Mouse (Mus musculus): ENCODE data around the gene Trove2.
A peak's percentile ranks its signal among the peaks of the same experiment; 100 is the strongest.

Gene Trove2

DNA sequence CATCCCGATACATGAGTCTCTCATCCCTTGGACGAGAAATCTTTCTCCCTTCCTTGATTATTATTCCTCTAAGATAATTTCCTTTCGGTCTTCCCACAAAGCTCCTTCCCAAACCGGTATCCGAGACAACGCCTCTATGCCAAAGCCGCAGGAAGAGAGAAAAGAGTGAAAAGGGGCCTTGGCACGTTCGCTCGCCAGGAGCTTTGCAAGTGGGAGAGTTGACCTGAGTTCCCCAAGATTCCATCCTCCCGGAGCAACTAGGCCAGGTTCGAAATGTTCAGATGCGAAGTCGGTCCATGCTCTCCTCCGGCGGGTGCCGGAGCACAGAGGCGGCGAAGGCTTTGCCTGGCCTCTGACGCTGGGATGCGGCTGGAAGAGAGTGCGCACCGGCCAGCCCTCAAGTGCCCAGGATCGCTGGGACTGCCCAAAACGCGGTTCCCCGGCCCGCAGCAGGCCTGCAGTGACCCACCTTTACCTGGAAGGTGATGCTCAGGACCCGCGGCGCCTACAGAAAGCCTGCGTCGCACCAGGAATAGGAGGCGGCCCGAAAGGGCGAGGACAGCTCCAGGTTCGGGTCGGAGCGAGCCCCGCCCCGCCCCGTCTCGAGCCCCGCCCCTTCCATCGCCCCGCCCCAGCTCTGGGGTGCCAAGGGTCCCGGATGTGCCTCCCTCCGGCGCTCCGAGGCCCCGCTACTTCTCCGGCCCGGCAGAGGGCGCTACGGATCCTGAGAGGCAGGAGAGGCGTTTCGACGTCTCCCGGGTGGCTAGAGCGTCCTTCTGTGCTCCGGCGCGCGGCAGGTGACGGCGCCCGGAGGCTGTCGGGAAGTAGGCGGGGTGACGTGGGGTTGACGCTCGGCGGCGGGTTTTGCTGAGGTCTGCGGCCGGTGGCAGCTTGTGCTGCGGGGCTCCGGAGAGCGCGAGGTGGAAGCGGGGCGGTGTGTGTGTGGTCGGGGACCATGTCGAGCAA lies at the start of gene Trove2, which contains the start of gene Uchl5:
Gene Trove2, minus strand, starts transcription at position 623 of the 966 bp plus-strand sequence.
Gene Uchl5, plus strand, starts transcription at position 827 of the 966 bp plus-strand sequence.
- peak; percentile 100 for DNase-seq

DNA sequence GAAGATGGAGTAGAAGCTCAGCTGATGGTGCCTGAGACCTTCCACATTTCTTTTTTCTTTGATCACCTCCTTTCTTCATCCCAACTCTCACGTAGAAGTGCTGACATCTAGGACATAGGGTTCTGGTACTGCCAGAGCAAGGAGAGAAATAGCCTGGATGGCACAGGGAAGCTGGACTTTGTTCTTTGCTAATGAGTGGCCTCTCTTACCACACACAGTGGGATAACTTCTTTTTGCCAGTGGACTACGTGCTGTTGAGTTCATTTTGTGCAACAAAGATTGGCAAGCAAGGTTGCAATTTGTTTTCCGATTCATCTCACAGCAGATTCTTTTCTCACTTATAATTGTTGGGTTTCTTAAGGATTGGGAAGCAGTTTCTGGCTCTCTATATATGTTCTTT lies 45.8 kb upstream of the Trove2 start:
- no peak for DNase-seq

DNA sequence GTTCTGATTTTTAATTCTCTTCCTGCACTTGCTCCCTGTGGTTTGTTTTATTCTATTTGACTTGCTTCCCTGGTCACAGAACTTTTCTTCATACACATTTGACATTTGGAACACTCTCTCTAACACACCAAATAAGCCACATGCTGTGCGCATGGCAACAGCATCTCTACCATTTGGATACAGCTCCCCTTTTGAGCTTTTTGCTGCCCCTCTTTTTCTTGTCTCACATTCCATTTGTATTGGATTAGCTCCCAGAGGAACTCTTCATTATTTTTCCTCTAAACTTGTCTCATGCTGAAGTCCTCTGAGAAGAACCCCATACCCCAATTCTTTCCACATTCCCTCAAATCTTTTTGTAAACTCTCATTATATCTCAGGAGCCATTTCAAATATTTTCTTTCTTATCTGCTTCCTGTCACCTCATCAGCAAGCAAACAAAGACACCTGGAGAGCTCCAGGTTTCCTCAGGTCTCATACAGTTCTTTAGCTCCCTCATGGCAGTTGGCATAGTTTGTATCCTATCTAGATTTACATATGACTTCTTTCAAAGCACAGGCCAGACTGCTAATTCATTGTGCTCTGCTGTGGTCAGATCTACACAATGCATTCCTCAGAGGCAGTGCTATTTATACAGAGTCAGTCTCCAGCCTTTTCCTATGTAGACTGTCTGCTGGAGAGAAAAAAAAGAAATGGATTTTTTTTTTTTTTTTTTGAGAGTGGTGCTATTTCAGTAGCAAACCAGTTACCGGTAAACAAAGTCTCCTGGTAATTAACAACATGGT lies 43.4 kb upstream of the Trove2 start:
- no peak for DNase-seq

DNA sequence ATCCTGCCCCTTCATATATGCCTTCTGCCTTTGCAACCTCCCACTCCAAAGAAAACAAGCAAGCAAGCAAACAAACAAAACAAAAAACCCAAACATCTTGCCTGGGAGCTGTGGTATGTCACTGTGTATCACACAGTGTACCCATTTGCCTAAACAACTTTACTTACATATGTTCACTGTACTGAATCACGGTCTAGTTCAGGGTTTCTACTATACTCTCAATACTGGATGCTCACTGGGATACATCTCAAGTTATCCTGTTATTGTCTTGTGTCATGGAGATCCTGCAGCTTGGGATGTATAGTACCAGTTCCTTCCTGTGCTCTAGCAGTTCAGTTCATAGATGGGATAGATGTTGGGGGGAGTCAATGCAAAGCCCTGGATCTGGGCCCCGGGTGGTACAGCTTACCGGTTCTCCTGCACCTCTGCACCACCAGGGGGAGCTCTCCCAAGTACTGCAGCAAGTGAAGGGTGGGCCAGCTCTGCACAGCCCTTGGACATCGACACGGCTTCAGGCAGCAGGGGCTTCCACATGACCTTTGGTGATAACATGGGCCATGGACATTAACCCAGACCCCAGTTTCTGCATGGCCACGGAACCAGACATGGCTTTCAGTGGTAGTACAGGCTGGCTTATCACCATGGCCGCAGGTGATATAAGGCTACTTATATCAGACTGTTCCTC lies 37.0 kb upstream of the Trove2 start:
- peak; percentile 96 for DNase-seq

DNA sequence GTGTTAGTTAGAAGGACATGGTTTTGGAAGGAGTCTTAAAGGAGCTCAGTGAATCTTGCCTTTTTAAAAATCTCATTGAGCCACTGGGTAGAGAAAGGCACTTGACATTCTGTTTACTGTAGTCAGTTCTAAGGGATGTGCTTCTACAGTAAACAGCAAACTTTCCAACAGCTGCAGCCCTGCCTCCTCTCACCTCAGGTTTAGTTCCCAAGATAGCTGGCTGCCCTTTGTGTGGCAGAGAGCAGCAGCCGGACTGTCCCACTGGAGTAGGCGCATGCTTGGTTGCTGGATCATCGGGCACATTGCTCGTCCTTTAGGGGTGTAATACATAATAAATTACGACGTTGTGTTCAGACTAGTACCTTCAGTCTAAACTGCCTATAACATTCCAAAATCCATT lies 32.2 kb upstream of the Trove2 start:
- DNase-seq, result no peak

DNA sequence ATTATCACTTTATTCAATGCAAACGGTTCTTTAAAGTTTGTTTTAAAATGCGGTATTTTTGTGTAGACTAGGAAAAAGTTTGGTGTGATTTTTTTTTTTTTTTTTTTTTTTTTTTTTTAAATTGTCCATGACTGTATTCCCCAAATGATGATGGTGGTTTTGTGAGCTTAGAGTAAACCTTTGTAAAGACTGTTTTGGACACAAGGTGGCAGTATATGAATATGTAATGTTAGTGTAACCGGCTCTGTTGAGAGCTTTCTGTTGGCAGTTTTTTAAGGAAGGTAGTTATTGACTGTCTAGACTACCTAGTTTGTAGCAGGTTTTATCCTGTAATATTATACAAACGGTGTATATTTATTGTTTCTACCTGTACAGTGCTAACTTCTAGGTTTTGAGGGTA lies 26.7 kb upstream of the Trove2 start:
- no peak for DNase-seq

DNA sequence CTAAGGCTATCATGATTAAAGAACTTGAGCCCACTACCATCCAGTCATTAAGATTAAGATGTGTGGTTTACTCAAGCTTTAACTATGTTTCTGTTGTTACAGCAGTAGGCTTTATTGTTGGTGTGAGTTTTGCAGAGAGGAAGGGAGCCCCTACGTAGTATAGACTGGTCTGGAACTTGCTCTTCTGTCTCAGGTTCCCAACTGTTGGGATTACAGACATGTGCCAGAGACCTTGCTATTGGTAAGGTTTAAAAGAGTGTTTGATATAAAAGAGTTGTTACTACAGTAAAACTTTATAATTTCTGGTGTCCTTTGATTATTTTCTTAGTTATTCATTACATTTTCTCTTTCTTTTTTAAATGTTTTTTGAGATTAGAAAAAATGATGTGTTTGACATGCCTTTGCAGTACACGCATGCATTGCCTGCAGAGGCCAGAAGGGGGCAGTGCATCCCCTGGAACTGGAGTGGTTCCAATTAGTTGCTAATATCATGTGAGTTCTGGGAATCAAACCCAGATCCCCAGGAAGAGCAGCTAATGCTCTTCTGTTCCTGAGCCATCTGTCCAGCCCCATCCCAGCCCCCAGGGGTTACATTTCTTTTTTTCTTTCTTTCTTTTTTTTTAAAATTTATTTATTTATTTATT lies 11.8 kb upstream of the Trove2 start:
- DNase-seq, result peak; percentile 83

DNA sequence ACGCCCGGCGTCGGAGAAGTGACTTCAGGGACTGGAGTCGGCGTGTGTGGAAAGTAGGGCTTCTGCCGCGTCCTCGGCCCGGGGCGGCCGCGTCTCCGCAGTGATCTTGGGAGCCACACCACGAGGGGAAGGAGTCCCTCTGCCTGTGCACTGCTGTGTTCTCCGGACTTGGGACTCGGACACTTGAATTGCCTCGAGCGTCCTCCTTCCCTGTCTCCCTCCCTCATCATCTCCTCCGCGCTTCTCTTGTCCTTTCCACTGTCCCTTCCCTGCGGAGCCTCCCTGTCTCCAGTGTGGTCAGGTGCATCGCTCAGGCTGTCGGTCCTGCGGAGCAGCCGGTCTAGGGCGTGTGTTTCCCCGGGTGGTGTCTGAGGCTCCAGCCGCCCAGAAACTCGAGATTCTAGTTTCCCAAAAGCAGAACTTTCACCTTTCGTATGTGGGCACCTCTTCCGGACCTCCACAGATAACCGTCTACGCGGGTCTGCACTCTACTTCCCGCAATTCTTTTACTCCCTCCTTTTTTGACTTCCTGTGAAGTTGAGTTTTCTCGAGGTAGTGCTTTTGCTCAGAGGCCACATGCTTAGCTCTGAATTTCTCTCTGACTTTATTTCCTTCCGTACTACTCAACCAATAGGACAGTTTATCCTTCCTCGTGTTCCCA lies 820 bp upstream of the Trove2 start:
- no peak for DNase-seq

DNA sequence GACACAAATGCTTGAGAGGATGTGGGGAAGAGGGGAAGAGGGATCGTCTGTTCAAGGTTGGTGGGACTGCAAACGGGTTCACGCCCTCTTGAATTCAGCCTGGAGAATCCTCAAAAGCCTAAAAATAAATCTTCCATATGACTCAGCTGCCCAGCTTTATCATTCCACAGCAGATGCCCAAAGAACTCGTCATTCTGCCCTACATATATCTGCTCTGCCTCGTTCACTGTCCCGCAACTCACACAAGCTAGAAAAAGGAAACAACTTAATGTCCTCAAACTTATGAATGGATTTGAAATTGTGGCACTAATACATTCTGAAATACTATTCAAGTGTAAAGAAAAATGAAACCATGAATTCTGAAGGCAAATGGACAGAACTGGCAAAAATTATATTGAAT lies 3.0 kb downstream of the Trove2 start:
- DNase-seq, result no peak

DNA sequence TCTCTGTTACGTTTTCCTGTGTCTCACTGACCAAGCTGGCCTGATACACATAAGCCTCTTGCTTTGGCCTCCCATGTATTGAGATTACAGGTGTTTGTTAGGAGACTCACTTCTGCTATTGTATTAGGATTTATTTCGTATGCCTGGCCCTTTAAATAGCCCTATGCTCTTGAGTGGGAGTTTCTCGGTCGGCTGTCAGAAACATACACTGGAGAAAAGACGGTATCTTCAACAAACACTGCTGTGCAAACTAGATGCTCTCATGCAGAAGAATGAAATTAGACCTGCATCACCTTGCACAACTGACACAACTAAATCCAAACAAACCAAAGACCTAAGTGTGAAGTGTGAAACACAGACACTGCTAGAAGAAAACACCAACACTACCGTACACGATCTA lies 3.8 kb downstream of the Trove2 start:
- no peak for DNase-seq

DNA sequence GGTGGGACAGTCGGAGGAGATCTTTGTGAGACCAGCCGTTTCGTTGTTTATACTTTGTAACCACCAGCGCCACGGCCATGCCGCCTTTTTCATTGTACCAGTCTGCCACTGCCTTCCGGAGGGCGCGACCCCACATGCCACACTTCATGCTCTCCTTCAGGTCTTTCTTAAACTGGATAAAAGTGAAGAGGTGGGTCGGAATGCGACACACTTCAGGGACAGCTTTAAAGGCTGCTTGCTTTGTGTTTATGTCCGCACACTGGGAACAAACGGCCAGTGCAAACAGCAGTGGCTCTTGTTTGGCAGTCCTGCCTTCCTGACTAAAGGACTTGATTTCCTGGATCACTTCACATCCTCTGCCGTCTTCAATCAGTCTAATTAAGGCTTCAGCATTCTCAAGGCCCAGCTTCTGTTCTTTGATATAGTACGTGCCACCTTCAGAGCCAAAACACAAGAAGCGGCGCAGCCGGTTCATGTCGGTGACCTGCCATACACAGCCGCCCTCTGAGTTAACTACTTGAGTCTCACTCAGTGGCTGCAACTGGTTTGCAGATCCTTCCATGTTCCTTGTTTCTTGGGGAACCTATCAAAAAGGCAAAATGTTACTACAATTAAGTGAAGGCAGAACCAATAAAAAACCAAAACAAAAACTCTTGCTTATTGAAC lies 6.3 kb downstream of the Trove2 start:
- DNase-seq, result no peak

DNA sequence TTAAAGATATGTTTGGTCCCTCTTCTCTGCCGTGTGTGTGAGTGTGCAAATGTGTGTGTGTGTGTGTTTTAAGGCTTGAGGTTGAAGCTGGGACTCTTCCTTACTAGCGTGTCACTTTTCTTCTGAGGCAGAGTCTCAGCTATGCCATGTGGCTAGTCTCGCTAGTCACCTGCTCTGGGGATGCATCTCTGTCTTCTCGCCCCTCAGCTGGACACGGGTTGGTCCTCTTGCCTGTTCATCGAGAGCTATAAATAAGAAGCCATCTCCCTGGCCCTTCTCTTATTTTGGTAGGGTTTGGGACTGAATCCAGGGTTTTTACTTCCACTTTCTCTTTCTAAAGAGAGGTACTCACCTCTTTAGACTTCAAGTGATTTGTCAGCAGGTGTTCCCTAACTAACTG lies 10.6 kb downstream of the Trove2 start:
- peak; percentile 78 for DNase-seq

DNA sequence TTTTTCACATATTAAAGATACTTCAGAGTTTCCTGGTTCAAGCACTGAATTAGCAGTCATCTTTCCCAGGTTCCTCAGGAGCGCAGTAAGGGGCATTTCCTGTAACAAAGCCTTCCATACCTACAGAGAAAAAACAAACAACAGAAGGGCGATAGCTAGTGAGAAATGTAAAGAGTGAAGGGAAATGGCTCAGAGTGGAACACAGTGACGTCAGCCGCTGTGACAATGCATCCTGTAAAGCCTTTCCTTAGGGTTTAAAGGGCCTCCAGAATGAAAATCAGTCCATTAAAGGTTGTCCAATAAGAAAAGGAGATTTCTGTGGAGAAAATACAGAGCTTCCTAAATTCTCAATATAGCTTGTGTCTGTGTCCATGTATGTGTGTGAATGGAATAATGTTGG lies 11.1 kb downstream of the Trove2 start:
- DNase-seq, result no peak

DNA sequence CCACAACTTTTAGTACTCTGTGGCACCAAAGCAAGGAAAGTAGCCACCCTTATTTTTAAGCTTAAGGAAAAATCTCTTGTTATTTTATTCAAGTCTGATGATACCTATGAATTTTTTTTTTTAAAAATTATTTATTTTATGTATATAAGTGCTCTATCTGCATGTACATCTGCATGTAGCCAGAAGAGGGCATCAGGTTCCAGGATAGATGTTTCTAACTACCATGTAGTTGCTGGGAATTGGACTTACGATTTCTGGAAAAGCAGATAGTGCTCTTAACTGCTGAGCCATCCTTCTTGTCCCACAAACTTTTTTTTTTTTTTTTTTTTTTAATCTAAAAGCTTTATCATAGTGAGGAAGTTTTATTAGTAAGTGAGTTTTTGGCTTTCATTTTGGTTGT lies 12.4 kb downstream of the Trove2 start:
- no peak for DNase-seq

DNA sequence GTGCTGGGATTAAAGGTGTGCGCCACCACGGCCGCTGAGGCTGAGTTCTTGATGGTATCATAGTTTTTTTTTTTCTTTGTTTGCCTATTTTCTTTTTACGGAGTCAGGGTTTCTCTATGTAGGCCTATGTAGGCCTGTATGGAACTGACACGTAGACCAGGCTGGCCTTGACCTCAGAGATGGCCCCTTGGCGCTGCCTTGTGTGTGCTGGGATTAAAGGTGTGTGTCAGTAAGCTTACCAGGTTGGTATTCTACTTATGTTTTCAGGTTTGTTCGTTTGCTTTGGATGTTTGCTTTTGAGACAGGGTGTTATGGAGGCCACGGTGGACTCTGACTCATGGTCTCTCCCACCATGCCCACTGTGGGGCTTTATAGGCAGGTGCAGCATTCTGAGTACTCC lies 14.7 kb downstream of the Trove2 start:
- DNase-seq, result peak; percentile 61

DNA sequence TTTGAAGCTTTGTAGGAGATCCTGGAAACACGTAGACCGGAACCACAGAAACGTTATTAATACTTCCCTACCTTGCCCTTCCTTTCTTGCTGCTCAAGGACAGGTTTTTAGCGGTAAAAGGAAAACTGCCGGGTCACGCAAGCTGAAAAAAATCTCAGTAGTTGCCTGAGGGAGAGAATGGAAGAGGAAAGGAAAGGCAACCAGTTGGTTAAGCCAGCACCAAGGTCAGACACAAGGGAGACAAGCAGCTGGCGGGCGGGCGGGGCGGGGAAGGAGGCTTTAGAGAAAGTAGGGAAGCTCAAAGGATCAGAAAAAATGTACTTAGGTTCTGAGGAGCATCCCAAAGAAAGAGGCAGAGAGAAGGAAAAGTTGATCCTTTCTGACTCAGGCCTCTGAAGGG lies 31.0 kb downstream of the Trove2 start:
- DNase-seq, result no peak

DNA sequence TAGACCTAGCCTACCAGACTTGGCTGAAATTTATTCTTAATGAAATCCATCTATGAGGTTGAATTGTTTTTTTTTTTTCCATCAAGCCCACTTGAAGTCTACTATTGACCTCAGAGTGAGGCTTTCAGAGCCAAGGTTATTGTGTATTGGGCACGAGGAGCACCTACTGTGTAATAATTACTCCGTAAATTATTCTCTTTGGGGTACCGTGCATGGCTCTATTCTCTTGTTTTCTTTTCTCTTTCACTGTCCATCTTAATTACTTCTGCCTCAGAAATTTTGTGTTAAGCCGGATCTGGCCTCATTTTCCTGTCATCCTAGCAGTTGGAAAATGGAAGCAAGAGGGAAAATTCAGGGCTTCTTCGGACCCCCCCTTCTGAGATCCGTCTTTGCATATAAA lies 34.7 kb downstream of the Trove2 start:
- no peak for DNase-seq

DNA sequence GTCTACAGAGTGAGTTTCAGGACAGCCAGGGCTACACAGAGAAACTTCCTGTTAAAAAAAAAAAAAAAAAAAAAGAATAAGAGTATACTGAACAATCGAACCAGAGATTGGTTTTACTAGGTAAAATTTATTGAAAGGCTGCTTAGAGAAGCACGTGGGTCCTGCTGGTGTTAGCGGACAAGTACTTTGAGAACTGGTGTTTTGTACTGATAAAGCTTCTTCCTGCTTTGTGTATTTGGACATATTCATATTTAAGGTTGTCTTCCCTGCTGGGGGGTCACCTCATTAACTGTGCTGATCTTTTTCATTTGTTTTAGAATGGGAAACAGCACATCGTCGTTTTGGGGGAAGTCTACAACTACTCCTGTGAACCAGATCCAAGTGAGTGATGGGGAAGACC lies 35.5 kb downstream of the Trove2 start:
- no peak for DNase-seq

DNA sequence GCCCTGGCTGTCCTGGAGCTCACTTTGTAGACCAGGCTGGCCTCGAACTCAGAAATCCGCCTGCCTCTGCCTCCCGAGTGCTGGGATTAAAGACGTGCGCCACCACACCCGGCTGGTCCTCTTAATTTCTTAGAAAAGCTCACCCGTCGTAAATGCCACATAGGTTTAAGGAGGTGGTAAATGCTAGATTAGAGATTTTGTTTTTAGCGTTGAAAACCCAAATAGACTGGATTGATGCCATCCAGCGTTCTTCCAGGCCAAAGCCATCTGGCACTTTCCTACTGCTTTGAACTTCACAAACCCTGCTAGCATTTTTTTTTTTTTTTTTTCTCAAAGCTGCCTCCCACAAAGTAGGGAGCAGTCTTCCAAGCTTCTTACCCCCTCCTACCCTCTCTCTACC lies 36.3 kb downstream of the Trove2 start:
- peak; percentile 61 for DNase-seq

DNA sequence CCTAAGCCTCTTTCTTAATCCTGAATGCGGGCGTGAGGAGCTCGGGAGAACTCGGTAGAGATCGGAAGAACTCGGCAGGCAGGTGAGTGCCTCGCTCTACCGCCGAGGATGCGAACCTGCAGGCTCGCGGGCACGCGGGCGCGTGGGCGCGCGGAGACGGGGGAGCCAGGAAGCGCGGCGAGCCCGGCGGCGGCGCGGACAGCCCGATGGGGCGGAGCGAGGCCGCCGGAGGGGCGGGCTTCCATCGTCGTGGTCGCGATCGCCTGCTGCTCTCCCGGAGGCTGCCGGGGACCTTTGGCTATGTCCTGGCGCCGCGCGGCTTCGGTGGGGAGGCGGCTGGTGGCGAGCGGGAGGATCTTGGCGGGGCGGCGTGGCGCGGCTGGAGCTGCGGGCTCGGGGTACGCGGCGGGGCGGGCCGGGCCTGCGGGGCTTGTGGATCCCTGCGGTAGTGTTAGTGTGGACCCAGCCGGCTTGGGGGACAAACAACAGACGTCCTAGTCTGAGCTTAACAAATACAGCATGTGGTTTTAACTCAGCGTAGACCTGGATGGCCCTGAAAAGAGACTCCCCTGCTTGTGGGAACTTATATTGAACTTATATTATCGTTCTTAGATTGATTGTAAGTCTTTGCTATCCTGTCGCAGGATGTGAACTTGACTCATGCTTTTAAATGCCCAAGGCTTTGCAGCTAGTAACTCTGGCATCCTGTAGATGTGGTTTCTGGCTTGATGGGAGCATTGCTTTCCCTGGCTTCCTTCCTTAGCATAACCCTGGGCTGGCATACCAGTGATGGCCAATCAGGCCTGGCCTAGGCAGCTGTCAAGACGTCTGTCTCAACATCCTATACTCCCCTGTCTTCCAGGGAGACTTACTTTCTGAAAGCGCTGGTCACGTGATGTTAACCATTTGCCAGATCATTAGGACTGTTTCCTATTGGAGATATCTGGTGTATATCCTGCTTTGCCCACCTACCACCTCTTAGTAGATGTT lies 37.2 kb downstream of the Trove2 start:
- DNase-seq, result peak; percentile 99
